Mouse (Mus musculus) left cerebral cortex, adult 11 months (tissue): ENCODE data around the gene Nt5dc3.

Experiments
- DNase-seq: peaks from one replicate; pipeline ENCODE4 v3.0.0; 2022; ENCODE audit warnings: low spot score

Gene Nt5dc3

GRCm38 (mm10) chr10:86815133-86815532 is 36.3 kb downstream of the Nt5dc3 start:
- DNase-seq, result no peak

GRCm38 (mm10) chr10:86819649-86820165 is 40.9 kb downstream of the Nt5dc3 start:
- DNase-seq, result no peak

GRCm38 (mm10) chr10:86821014-86821413 is 42.2 kb downstream of the Nt5dc3 start:
- DNase-seq, result no peak

GRCm38 (mm10) chr10:86824093-86824492 is 45.3 kb downstream of the Nt5dc3 start:
- no peak for DNase-seq

- DNase-seq, result no peak
Observed at GRCm38 (mm10) chr10:86824871-86825270, 46.1 kb downstream of the Nt5dc3 start.

GRCm38 (mm10) chr10:86825871-86826522 is 47.2 kb downstream of the Nt5dc3 start:
- no peak for DNase-seq

GRCm38 (mm10) chr10:86826929-86827328 is 48.1 kb downstream of the Nt5dc3 start:
- no peak for DNase-seq

- DNase-seq, result no peak
Observed at GRCm38 (mm10) chr10:86828221-86829135, 49.7 kb downstream of the Nt5dc3 start.

- DNase-seq, result no peak
Observed at GRCm38 (mm10) chr10:86829515-86829914, 50.7 kb downstream of the Nt5dc3 start.

- DNase-seq, result no peak
Observed at GRCm38 (mm10) chr10:86836784-86837183, 58.0 kb downstream of the Nt5dc3 start.

- DNase-seq, result no peak
Observed at GRCm38 (mm10) chr10:86838827-86839226, 60.0 kb downstream of the Nt5dc3 start.

- DNase-seq, result no peak
Observed at GRCm38 (mm10) chr10:86842659-86843058, 63.9 kb downstream of the Nt5dc3 start.

- no peak for DNase-seq
Observed at GRCm38 (mm10) chr10:86846926-86847467, 68.2 kb downstream of the Nt5dc3 start.

GRCm38 (mm10) chr10:86849087-86849486 is 70.3 kb downstream of the Nt5dc3 start:
- no peak for DNase-seq

- no peak for DNase-seq
Observed at GRCm38 (mm10) chr10:86849508-86849907, 70.7 kb downstream of the Nt5dc3 start.

GRCm38 (mm10) chr10:86852160-86852559 is 73.4 kb downstream of the Nt5dc3 start:
- DNase-seq, result no peak

GRCm38 (mm10) chr10:86853433-86853832 is 74.6 kb downstream of the Nt5dc3 start:
- DNase-seq, result no peak

GRCm38 (mm10) chr10:86860396-86860795 is 81.6 kb downstream of the Nt5dc3 start:
- DNase-seq, result no peak

- DNase-seq, result no peak
Observed at GRCm38 (mm10) chr10:86862496-86862895, 83.7 kb downstream of the Nt5dc3 start.

GRCm38 (mm10) chr10:86863429-86863828 is 84.6 kb downstream of the Nt5dc3 start:
- no peak for DNase-seq

GRCm38 (mm10) chr10:86872121-86872520 is 93.3 kb downstream of the Nt5dc3 start:
- no peak for DNase-seq

- DNase-seq, result no peak
Observed at GRCm38 (mm10) chr10:86872591-86872990, 93.8 kb downstream of the Nt5dc3 start.

GRCm38 (mm10) chr10:86878721-86879120 is 99.9 kb downstream of the Nt5dc3 start:
- DNase-seq, result no peak
